Comparison of ENCODE assay signal across 8 mouse cellular contexts in genomic region chr14:25623698-25624097, GRCm38 (mm10).
A peak's percentile ranks its signal among the peaks of the same experiment; 100 is the strongest.
DNase-seq lines count a peak whose midpoint lies in the region; ATAC-seq and TF ChIP-seq lines count a peak whose summit lies in the region.

No protein-coding gene starts in this region.

- no peak overlapping the region for H3K9ac ChIP-seq in heart, postnatal 0 days (replicated peaks; ENCODE audit: low read depth, low read length)
- H3K9ac ChIP-seq in forebrain, embryonic 15.5 days (replicated peaks): peak overlapping the region; percentile 14
- peak overlapping the region; percentile 27 for H3K9ac ChIP-seq in midbrain, embryonic 11.5 days (ENCODE audit: low read length)

- H3K4me1 ChIP-seq in heart, postnatal 0 days (ENCODE audit: control insufficient read depth, insufficient read depth): peaks cover 43% of the 10 kb centered on the region
- peaks cover 56% of the 10 kb centered on the region for H3K4me1 ChIP-seq in forebrain, embryonic 15.5 days
- peaks cover 13% of the 10 kb centered on the region for H3K4me1 ChIP-seq in midbrain, embryonic 11.5 days (ENCODE audit: control insufficient read depth, insufficient read depth, low read length)

- DNase-seq in heart, postnatal 0 days (ENCODE audit: low spot score): no peak
- no peak for DNase-seq in heart, postnatal 25 days (ENCODE audit: low spot score)
- DNase-seq in cerebellum, adult 9-10 months: peak; percentile 74
- no peak for DNase-seq in midbrain, embryonic 11.5 days (ENCODE audit: low spot score, missing footprints)
- no peak for DNase-seq in adrenal gland, postnatal 4 days (ENCODE audit: low spot score in 2 of 2)
- DNase-seq in adrenal gland, postnatal 36 days: no peak
- no peak for DNase-seq in lung, postnatal 10 days

- no peaks in the 10 kb centered on the region; the same call in 1 of the 2 replicates for H3K36me3 ChIP-seq in heart, postnatal 0 days (replicated peaks; ENCODE audit: control insufficient read depth, insufficient read depth, low read length)
- H3K36me3 ChIP-seq in forebrain, embryonic 15.5 days: peaks cover 14% of the 10 kb centered on the region; the same call in 1 of the 2 replicates
- peaks cover 9% of the 10 kb centered on the region; the same call in 1 of the 2 replicates for H3K36me3 ChIP-seq in midbrain, embryonic 11.5 days (ENCODE audit: control insufficient read depth, insufficient read depth, low read length)

- H3K27ac ChIP-seq in heart, postnatal 0 days (ENCODE audit: low read depth): peak overlapping the region; percentile 41; the same call in 1 of the 2 replicates
- H3K27ac ChIP-seq in forebrain, embryonic 15.5 days (replicated peaks): peak overlapping the region; percentile 74
- peak overlapping the region; percentile 68 for H3K27ac ChIP-seq in midbrain, embryonic 11.5 days (ENCODE audit: low read depth, low read length)

- no peak for TF ChIP-seq EP300 in heart, postnatal 0 days (IDR thresholded peaks at IDR 0.05; ENCODE audit: low read depth)

- no peak overlapping the region for H3K4me2 ChIP-seq in heart, postnatal 0 days (ENCODE audit: low read depth, low read length)
- no peak overlapping the region for H3K4me2 ChIP-seq in forebrain, embryonic 15.5 days (replicated peaks)
- H3K4me2 ChIP-seq in midbrain, embryonic 11.5 days: no peak overlapping the region

- no peak for TF ChIP-seq CTCF in heart, postnatal 0 days (IDR thresholded peaks at IDR 0.05; ENCODE audit: low read depth)

- ATAC-seq in heart, postnatal 0 days (ENCODE audit: insufficient read depth, low read depth): no peak
- peak; percentile 27 for ATAC-seq in forebrain, embryonic 15.5 days (replicated peaks)
- no peak for ATAC-seq in midbrain, embryonic 11.5 days (ENCODE audit: low FRiP score)

- H3K4me3 ChIP-seq in heart, postnatal 0 days (ENCODE audit: low read depth, low read length): no peak overlapping the region
- H3K4me3 ChIP-seq in forebrain, embryonic 15.5 days: no peak overlapping the region
- H3K4me3 ChIP-seq in midbrain, embryonic 11.5 days (ENCODE audit: low read depth, low read length): no peak overlapping the region

- intact Hi-C loops in heart, postnatal 25 days (cut with DNase I): loop anchor here (2.0 kb wide), 1 partner anchor 15 kb away; no protein-coding TSS in a partner anchor

- WGBS in heart, postnatal 0 days: 45% methylated on average over 7 of the region's 7 CpGs
- 40% methylated on average over 7 of the region's 7 CpGs for WGBS in forebrain, embryonic 15.5 days
- WGBS in midbrain, embryonic 11.5 days: 56% methylated on average over 7 of the region's 7 CpGs

- no peaks in the 10 kb centered on the region for H3K9me3 ChIP-seq in heart, postnatal 0 days (replicated peaks; ENCODE audit: control insufficient read depth, low read length)
- H3K9me3 ChIP-seq in forebrain, embryonic 15.5 days: no peaks in the 10 kb centered on the region
- no peaks in the 10 kb centered on the region for H3K9me3 ChIP-seq in midbrain, embryonic 11.5 days (ENCODE audit: control insufficient read depth, low read length)

- no peaks in the 10 kb centered on the region for H3K27me3 ChIP-seq in heart, postnatal 0 days (ENCODE audit: control insufficient read depth, insufficient read depth, low read length)
- H3K27me3 ChIP-seq in forebrain, embryonic 15.5 days: no peaks in the 10 kb centered on the region
- no peaks in the 10 kb centered on the region for H3K27me3 ChIP-seq in midbrain, embryonic 11.5 days (ENCODE audit: control insufficient read depth, insufficient read depth, low read length)
